ENCODE assay signal across 21 mouse cellular contexts in the genomic region with DNA sequence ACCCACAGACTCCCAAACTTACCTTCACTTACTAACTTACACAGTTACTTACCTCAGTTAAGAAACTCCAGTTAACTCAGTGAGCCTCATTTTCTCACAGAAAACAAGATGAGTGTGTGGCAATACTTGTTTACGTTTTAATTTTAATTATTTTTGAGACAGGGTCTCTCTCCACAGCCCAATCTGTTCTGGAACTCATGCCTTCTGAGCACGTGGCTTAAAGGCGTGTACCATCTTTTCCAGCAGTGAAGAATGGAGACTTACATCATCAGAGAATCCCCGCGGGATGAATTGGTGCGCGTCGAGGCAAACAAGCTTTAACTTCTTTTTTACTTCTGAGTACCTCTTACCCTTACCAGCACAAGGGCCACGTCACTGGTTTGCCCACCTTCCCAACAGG.
"Had no signal": no experiment of that assay in that cellular context is flagged by ENCODE, and none has a peak within 500 bp of the region (broad histone marks: within the 10 kb centered on the region; RNA-seq: fewer than 3 reads in every experiment).

No protein-coding gene starts in this region.

- H3K27ac ChIP-seq: heart, adult 2 months; heart, embryonic 13.5 days; heart, embryonic 15.5 days; hindbrain, embryonic 13.5 days; hindbrain, embryonic 15.5 days; hindbrain, postnatal 0 days; limb, embryonic 12.5 days; liver, embryonic 13.5 days; liver, embryonic 15.5 days had no signal

- H3K9me3 ChIP-seq: heart, embryonic 13.5 days; heart, embryonic 15.5 days; hindbrain, embryonic 13.5 days; hindbrain, embryonic 15.5 days; limb, embryonic 12.5 days; liver, embryonic 13.5 days; liver, embryonic 15.5 days had no signal

- H3K9ac ChIP-seq: heart, embryonic 13.5 days; heart, embryonic 15.5 days; hindbrain, embryonic 13.5 days; hindbrain, embryonic 15.5 days; limb, embryonic 12.5 days; liver, embryonic 13.5 days; liver, embryonic 15.5 days; liver, postnatal 0 days had no signal

- H3K36me3 ChIP-seq: heart, embryonic 13.5 days; heart, embryonic 15.5 days; hindbrain, embryonic 13.5 days; hindbrain, embryonic 15.5 days; limb, embryonic 12.5 days; liver, embryonic 13.5 days; liver, embryonic 15.5 days had no signal

- H3K4me3 ChIP-seq: heart, adult 2 months; heart, embryonic 13.5 days; heart, embryonic 15.5 days; hindbrain, embryonic 13.5 days; hindbrain, embryonic 15.5 days; limb, embryonic 12.5 days; liver, embryonic 13.5 days; liver, embryonic 15.5 days had no signal

- H3K4me2 ChIP-seq: heart, embryonic 11.5 days; heart, embryonic 13.5 days; heart, embryonic 15.5 days; hindbrain, embryonic 13.5 days; hindbrain, embryonic 15.5 days; liver, embryonic 11.5 days; liver, embryonic 13.5 days; liver, embryonic 15.5 days had no signal

- DNase-seq: gastrocnemius, postnatal 14 days; gastrocnemius, postnatal 36 days; heart, adult 2 months; heart, postnatal 14 days; heart, postnatal 36 days; layer of hippocampus, adult 9-11 months; layer of hippocampus, postnatal 36 days; left cerebral cortex, postnatal 4 days; liver; liver, embryonic 13.5 days; liver, postnatal 0 days had no signal

- H3K4me1 ChIP-seq: heart, embryonic 15.5 days; hindbrain, embryonic 13.5 days; hindbrain, embryonic 15.5 days; liver, embryonic 13.5 days; liver, embryonic 15.5 days had no signal

- H3K27me3 ChIP-seq: hindbrain, embryonic 13.5 days; hindbrain, embryonic 15.5 days; liver, embryonic 15.5 days had no signal

- ATAC-seq: hindbrain, postnatal 0 days; intestine, embryonic 16.5 days; liver, postnatal 0 days had no signal
